Mouse (Mus musculus): ENCODE data around the gene Kif5c. TPM values are rescaled to one million over a fixed set of nuclear protein-coding genes. Genes with fewer than 3 reads are reported as not detected.

The Kif5c gene
- polyA plus RNA-seq, 1 experiment from 2014 or later: 218 TPM

- Histone ChIP-seq H3K4me3 (ENCODE audit: low read depth, low read length) (no peak overlapping the region), H3K9ac (replicated peaks; ENCODE audit: low read depth, low read length) (no peak overlapping the region), H3K27ac (ENCODE audit: low read depth, low read length) (0 out of 2 replicates have a peak overlapping the region, but pooled peaks have one; percentile 0), H3K36me3 (ENCODE audit: control insufficient read depth, insufficient read depth, low read length) (peaks cover 30% of the 10 kb centered on the region), H3K4me2 (ENCODE audit: low read depth, low read length) (no peak overlapping the region), H3K27me3 (ENCODE audit: control insufficient read depth, insufficient read depth, low read length) (no peaks in the 10 kb centered on the region), H3K9me3 (ENCODE audit: control insufficient read depth, low read length) (no peaks in the 10 kb centered on the region), H3K4me1 (ENCODE audit: control insufficient read depth, insufficient read depth, low read length) (peaks cover 34% of the 10 kb centered on the region)
- 63% methylated on average over 6 of the region's 6 CpGs for WGBS
- ATAC-seq (ENCODE audit: low read depth): no peak
Observed at GRCm38 (mm10) chr2:49741026-49741425, 121.9 kb downstream of the Kif5c start.

- peaks cover 34% of the 10 kb centered on the region for H3K4me1 ChIP-seq (ENCODE audit: control insufficient read depth, insufficient read depth, low read length)
- 48% methylated on average over 16 of the region's 16 CpGs for WGBS
- peak; percentile 23; the same call in 1 of the 2 replicates for ATAC-seq (ENCODE audit: low read depth)
- no peak overlapping the region for H3K4me2 ChIP-seq (ENCODE audit: low read depth, low read length)
- no peaks in the 10 kb centered on the region for H3K27me3 ChIP-seq (ENCODE audit: control insufficient read depth, insufficient read depth, low read length)
- H3K36me3 ChIP-seq (ENCODE audit: control insufficient read depth, insufficient read depth, low read length): peaks cover 36% of the 10 kb centered on the region
- peak overlapping the region; percentile 10; the same call in 1 of the 2 replicates for H3K27ac ChIP-seq (ENCODE audit: low read depth, low read length)
- H3K4me3 ChIP-seq (ENCODE audit: low read depth, low read length): no peak overlapping the region
- H3K9ac ChIP-seq (replicated peaks; ENCODE audit: low read depth, low read length): no peak overlapping the region
- H3K9me3 ChIP-seq (ENCODE audit: control insufficient read depth, low read length): no peaks in the 10 kb centered on the region
Observed at GRCm38 (mm10) chr2:49741895-49742734, 123.0 kb downstream of the Kif5c start.

GRCm38 (mm10) chr2:49742919-49743318, 123.8 kb downstream of the Kif5c start:
- H3K36me3 ChIP-seq (ENCODE audit: control insufficient read depth, insufficient read depth, low read length): peaks cover 41% of the 10 kb centered on the region
- H3K4me3 ChIP-seq (ENCODE audit: low read depth, low read length): no peak overlapping the region
- H3K27ac ChIP-seq (ENCODE audit: low read depth, low read length): peak overlapping the region; percentile 63; the same call in 1 of the 2 replicates
- 69% methylated on average over 4 of the region's 4 CpGs for WGBS
- H3K9ac ChIP-seq (replicated peaks; ENCODE audit: low read depth, low read length): no peak overlapping the region
- peaks cover 34% of the 10 kb centered on the region for H3K4me1 ChIP-seq (ENCODE audit: control insufficient read depth, insufficient read depth, low read length)
- H3K27me3 ChIP-seq (ENCODE audit: control insufficient read depth, insufficient read depth, low read length): no peaks in the 10 kb centered on the region
- no peaks in the 10 kb centered on the region for H3K9me3 ChIP-seq (ENCODE audit: control insufficient read depth, low read length)
- no peak overlapping the region for H3K4me2 ChIP-seq (ENCODE audit: low read depth, low read length)
- ATAC-seq (ENCODE audit: low read depth): no peak

GRCm38 (mm10) chr2:49743775-49744174, 124.7 kb downstream of the Kif5c start:
- Histone ChIP-seq H3K4me3 (ENCODE audit: low read depth, low read length) (no peak overlapping the region), H3K36me3 (ENCODE audit: control insufficient read depth, insufficient read depth, low read length) (peaks cover 41% of the 10 kb centered on the region), H3K27ac (ENCODE audit: low read depth, low read length) (peak overlapping the region; percentile 63; the same call in 1 of the 2 replicates), H3K9ac (replicated peaks; ENCODE audit: low read depth, low read length) (no peak overlapping the region), H3K27me3 (ENCODE audit: control insufficient read depth, insufficient read depth, low read length) (no peaks in the 10 kb centered on the region), H3K4me2 (ENCODE audit: low read depth, low read length) (no peak overlapping the region), H3K9me3 (ENCODE audit: control insufficient read depth, low read length) (no peaks in the 10 kb centered on the region), H3K4me1 (ENCODE audit: control insufficient read depth, insufficient read depth, low read length) (peaks cover 34% of the 10 kb centered on the region)
- peak; percentile 12; the same call in 1 of the 2 replicates for ATAC-seq (ENCODE audit: low read depth)
- WGBS: 13% methylated on average over 6 of the region's 6 CpGs

- H3K4me1 ChIP-seq (ENCODE audit: control insufficient read depth, insufficient read depth, low read length): peaks cover 34% of the 10 kb centered on the region
- no peak overlapping the region for H3K9ac ChIP-seq (replicated peaks; ENCODE audit: low read depth, low read length)
- no peak overlapping the region for H3K4me2 ChIP-seq (ENCODE audit: low read depth, low read length)
- H3K27ac ChIP-seq (ENCODE audit: low read depth, low read length): peak overlapping the region; percentile 63
- no peaks in the 10 kb centered on the region for H3K27me3 ChIP-seq (ENCODE audit: control insufficient read depth, insufficient read depth, low read length)
- 33% methylated on average over 11 of the region's 11 CpGs for WGBS
- ATAC-seq (ENCODE audit: low read depth): no peak
- H3K36me3 ChIP-seq (ENCODE audit: control insufficient read depth, insufficient read depth, low read length): peaks cover 38% of the 10 kb centered on the region
- H3K4me3 ChIP-seq (ENCODE audit: low read depth, low read length): no peak overlapping the region
- H3K9me3 ChIP-seq (ENCODE audit: control insufficient read depth, low read length): no peaks in the 10 kb centered on the region
Observed at GRCm38 (mm10) chr2:49744251-49745093, 125.4 kb downstream of the Kif5c start.

- 52% methylated on average over 14 of the region's 14 CpGs for WGBS
- Histone ChIP-seq H3K27ac (ENCODE audit: low read depth, low read length) (peak overlapping the region; percentile 55), H3K4me1 (ENCODE audit: control insufficient read depth, insufficient read depth, low read length) (peaks cover 34% of the 10 kb centered on the region), H3K27me3 (ENCODE audit: control insufficient read depth, insufficient read depth, low read length) (no peaks in the 10 kb centered on the region), H3K9ac (replicated peaks; ENCODE audit: low read depth, low read length) (no peak overlapping the region), H3K4me3 (ENCODE audit: low read depth, low read length) (no peak overlapping the region), H3K36me3 (ENCODE audit: control insufficient read depth, insufficient read depth, low read length) (peaks cover 39% of the 10 kb centered on the region), H3K9me3 (ENCODE audit: control insufficient read depth, low read length) (no peaks in the 10 kb centered on the region), H3K4me2 (ENCODE audit: low read depth, low read length) (no peak overlapping the region)
- ATAC-seq (ENCODE audit: low read depth): 0 out of 2 replicates have a peak, but pooled peaks have one; percentile 16
Observed at GRCm38 (mm10) chr2:49745094-49745781, 126.1 kb downstream of the Kif5c start.

GRCm38 (mm10) chr2:49746947-49747346, 127.8 kb downstream of the Kif5c start:
- Histone ChIP-seq H3K36me3 (ENCODE audit: control insufficient read depth, insufficient read depth, low read length) (peaks cover 30% of the 10 kb centered on the region), H3K9ac (replicated peaks; ENCODE audit: low read depth, low read length) (no peak overlapping the region), H3K4me2 (ENCODE audit: low read depth, low read length) (no peak overlapping the region), H3K4me3 (ENCODE audit: low read depth, low read length) (no peak overlapping the region), H3K27ac (ENCODE audit: low read depth, low read length) (no peak overlapping the region), H3K4me1 (ENCODE audit: control insufficient read depth, insufficient read depth, low read length) (peaks cover 29% of the 10 kb centered on the region), H3K9me3 (ENCODE audit: control insufficient read depth, low read length) (no peaks in the 10 kb centered on the region), H3K27me3 (ENCODE audit: control insufficient read depth, insufficient read depth, low read length) (no peaks in the 10 kb centered on the region)
- 80% methylated on average over 7 of the region's 7 CpGs for WGBS
- no peak for ATAC-seq (ENCODE audit: low read depth)

- Histone ChIP-seq H3K9me3 (ENCODE audit: control insufficient read depth, low read length) (no peaks in the 10 kb centered on the region), H3K27me3 (ENCODE audit: control insufficient read depth, insufficient read depth, low read length) (no peaks in the 10 kb centered on the region), H3K36me3 (ENCODE audit: control insufficient read depth, insufficient read depth, low read length) (peaks cover 32% of the 10 kb centered on the region), H3K9ac (replicated peaks; ENCODE audit: low read depth, low read length) (no peak overlapping the region), H3K4me2 (ENCODE audit: low read depth, low read length) (no peak overlapping the region), H3K4me3 (ENCODE audit: low read depth, low read length) (no peak overlapping the region), H3K27ac (ENCODE audit: low read depth, low read length) (no peak overlapping the region), H3K4me1 (ENCODE audit: control insufficient read depth, insufficient read depth, low read length) (peaks cover 22% of the 10 kb centered on the region)
- no peak for ATAC-seq (ENCODE audit: low read depth)
- 63% methylated on average over 2 of the region's 2 CpGs for WGBS
Observed at GRCm38 (mm10) chr2:49747670-49748069, 128.6 kb downstream of the Kif5c start.

All from neural tube, embryonic 14.5 days (tissue).